Mouse (Mus musculus) spleen, embryonic (tissue): ENCODE measurements around the gene Barhl1.

Source experiments
- CTCF ChIA-PET: fragments of 350-600 bp; sonication (Branson Sonifier 250); formaldehyde crosslinking; loops from one replicate; lab custom pipeline; 2022; lab: Charles Lee

The Barhl1 gene

GRCm38 (mm10) chr2:28916513-28916865, at the start of gene Barhl1:
Gene Barhl1 (minus strand): TSS chr2:28916668.
- CTCF ChIA-PET: no interaction called here

DNA sequence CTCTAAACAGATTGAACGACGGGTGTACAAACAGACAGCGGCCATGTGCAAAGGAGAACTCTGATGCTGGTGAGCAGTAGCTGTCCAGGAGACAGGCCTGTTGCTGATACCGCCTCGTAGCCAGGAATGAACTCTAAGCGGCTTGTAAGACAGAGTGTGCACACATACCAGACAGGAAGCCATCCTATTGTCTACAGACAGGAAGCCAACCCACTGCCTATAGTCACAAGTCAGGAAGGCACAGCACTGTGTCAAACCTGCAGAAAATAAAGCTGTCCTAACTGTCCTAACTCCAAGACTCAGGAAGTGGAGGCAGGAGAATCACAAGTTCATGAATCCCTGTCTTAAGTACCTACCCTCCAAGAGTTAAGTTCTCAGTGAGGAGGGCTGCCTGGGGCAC, 47.1 kb upstream of the Barhl1 start:
- CTCF ChIA-PET: no interaction called here

- CTCF ChIA-PET: no interaction called here
Observed at GRCm38 (mm10) chr2:28961636-28962035, 45.2 kb upstream of the Barhl1 start.

DNA sequence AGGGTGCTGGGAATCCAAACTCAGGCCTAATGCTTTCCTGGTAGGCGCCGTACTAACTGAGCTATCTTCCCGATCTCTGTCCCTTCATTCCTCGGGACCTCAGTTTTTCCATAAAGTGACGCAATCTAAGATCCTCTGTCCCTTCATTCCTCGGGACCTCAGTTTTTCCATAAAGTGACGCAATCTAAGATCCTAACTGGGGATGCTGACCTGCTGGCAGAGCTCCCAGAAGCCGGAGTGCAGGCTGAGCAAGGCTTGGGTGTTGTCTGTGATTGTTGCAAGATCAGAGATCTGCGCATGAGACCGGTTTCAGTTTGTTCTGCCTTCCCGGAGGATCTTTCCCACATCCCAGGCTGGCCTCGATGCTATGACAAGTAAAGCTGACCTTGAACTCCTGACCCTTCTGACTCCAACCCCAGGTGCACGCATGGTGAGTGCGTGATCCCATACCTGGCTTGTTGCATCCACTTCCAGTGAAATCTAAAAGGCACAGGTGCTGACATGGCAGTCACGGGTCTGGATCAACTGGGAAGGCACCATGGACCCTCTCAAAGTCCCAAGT, 44.6 kb upstream of the Barhl1 start:
- CTCF ChIA-PET: no interaction called here

DNA sequence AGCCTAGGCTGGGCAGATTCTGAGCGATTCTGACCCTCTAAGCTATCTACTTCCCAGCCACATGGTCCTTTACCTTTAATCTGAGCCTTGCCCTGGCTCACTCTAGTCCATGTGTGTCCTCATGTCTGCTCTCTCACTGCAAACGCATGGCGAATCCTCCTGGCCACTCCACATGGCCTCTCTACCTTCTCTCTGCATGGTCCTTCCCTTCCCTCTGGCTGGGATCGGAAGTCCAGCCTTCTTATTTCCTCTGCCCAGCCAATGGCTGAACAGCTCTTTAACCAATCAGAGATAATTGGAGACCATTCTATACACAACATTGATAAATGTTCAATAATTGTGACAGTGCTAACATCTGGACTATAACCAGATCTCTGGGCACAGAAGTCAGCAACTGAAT, 40.4 kb upstream of the Barhl1 start:
- CTCF ChIA-PET: no interaction called here

DNA sequence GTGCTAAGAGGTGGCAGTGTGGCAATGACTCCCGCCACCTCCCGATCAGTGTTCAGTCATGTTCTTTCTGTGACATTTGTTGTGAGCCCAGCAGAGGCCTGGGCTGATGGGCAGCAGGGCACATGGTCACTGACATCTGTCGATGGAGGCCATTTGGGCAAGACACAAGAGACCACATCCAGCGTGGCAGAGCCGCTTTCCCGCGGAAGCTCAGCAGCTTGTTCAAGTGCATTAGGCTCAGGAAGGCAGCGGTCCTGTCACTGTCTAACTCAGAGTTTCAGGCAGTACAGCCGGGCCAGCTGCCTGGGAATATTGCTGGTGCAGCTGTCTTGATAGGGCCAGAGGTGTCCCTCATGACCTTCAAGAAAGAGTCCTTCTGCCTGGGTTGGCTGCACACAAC, 38.1 kb upstream of the Barhl1 start:
- CTCF ChIA-PET: no interaction called here

DNA sequence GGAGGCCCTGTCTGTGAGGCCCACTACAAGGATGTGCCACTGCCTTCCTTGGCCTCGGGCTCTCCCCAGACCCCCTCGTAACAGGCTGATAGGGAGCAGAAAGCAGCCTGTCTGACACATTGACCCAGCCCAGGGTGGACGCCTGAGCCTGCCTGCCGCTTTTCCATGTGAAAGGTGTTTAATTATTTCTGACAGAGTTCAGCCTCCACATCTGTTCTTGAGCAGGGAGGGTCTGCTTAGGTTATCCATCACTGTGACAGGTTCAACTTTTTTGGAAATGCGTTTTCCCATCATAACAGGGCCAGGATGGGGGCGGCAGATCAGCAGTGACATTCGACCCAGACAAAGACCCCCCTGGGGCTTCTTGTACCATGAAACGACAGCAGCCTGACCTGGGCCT, 36.5 kb upstream of the Barhl1 start:
- CTCF ChIA-PET: no interaction called here

DNA sequence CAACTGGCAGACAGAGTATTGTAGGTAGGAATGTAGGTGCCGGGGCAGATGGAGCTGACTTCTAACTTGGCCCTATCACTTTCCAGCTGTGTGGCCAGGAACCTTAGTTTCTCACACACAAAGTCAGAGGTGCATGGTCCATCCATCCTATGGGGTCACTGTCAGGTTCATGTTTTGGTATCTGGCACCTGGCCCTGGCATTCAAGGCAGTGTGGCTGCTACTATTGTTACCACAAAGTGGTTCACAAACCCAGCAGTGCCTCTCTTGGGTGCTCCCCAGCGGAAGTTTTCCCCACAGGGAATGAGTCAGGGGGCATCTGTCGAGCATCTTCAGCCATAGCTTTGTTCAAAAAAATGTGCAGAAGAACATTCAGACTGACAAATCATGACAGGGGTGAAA, 29.8 kb upstream of the Barhl1 start:
- CTCF ChIA-PET: no interaction called here

GRCm38 (mm10) chr2:28945388-28945787, 28.9 kb upstream of the Barhl1 start:
- CTCF ChIA-PET: no interaction called here

- CTCF ChIA-PET: interaction anchor here (0.6 kb wide), 1 partner anchor 38 kb away, joined by 13 read pairs; no protein-coding TSS in a partner anchor
Observed at GRCm38 (mm10) chr2:28943666-28944516, 27.4 kb upstream of the Barhl1 start.

DNA sequence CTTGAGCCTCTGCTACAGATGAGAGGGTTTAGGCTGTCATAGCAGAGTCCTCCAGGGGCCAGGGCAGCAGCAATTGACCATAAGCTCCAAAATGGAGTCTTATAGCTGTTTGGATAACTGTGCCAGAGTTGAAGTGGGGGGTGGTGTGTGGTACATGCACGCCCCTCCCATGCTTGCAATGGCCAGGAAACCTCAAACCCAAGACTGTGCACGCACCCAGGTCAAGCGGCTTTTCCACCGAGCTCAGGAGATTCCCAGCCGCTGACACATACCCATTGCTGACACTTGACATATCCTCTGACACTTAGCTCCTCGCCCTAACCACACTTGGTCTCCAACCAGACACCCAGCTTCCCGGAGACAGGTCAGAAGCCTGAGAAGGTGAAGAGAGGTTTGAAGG, 22.5 kb upstream of the Barhl1 start:
- CTCF ChIA-PET: interaction anchor here (0.7 kb wide), 1 partner anchor 32 kb away, joined by 3 read pairs; no protein-coding TSS in a partner anchor

DNA sequence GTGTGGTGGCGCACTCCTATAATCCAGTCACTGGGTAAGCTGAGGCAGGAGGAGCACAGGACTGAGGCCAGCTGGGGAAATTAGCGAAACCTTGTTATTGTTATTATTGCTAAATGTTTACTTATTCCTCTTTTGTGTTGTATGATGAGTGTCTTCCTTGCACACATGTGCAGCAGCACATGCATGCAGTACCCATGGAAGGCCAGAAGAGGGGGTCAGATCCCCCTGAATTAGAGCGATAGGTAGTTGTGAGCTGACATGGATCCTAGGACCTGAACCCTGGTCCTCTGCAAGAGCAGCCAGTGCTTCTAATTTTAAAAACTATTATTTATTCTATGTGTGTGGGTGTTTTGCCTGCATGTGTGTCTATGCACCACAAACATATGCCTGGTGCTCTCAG, 14.1 kb upstream of the Barhl1 start:
- CTCF ChIA-PET: no interaction called here

- CTCF ChIA-PET: interaction anchor here (0.6 kb wide), 1 partner anchor 1112 kb away, joined by 7 read pairs; no protein-coding TSS in a partner anchor
Observed at GRCm38 (mm10) chr2:28923912-28924311, 7.4 kb upstream of the Barhl1 start.

DNA sequence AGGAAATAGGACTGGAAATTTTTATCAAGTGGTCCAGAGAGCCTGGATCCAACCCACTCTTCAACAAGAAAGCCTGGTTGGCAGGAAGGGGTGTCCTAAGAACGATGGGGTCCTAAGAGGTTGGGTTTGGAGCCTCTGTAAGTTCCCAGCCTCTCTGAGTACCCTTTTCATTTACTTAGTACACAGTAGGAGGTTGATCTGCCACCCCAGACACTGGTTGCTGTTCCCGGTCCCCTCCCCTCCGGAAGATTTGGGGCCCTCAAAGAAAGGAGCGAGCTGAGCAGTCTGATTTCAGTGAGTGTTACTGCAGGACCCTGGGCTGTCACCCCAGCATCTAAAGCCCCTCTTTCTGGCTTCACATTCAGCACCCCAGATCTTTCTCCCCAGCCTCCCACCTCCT, 2.5 kb upstream of the Barhl1 start:
- CTCF ChIA-PET: no interaction called here

GRCm38 (mm10) chr2:28917518-28918361, 1.3 kb upstream of the Barhl1 start:
- CTCF ChIA-PET: interaction anchor here (0.6 to 0.7 kb wide), 2 partner anchors 15 to 87 kb away, joined by 3 to 5 read pairs; no protein-coding TSS in a partner anchor

GRCm38 (mm10) chr2:28917156-28917517, 669 bp upstream of the Barhl1 start:
- CTCF ChIA-PET: interaction anchor here (0.6 kb wide), 1 partner anchor 87 kb away, joined by 5 read pairs; no protein-coding TSS in a partner anchor

DNA sequence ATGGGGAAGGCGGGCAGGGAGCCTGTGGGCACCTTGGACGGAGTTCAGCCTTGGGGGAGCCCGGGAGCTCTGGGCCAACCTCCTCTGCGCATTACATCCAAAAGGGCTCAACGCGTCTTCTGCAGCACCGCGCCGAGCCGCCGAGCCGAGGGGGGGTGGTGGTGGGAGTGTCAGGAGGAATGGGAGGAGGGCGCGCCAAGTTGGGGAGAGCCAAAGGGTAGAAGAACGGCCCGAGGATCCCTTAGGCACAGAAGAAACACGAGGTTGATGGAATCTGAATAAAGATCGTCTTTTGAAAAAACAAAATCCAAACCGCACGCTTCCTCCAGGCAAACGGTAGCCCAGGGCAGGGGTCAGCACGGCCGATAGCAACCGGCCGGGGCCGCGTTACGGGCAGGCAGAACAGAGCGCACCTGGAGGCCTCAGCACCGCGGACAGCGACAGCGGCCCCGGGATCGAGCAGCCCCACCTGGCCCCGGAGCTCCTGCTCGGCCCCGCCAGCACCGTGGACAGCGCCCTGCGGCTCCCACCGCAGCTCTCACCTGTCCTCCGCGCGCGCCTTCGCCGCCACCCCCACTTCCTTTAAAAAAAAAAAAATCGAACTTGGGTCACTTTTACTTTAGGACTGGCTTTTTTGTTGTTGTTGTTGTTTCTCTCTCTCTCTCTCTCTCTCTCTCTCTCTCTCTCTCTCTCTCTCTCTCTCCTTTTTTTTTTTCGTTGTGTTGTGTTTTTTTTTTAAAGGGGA, 528 bp downstream of the Barhl1 start:
- CTCF ChIA-PET: interaction anchor here (0.7 kb wide), 1 partner anchor 47 kb away, joined by 4 read pairs; no protein-coding TSS in a partner anchor

GRCm38 (mm10) chr2:28915104-28915738, 1.2 kb downstream of the Barhl1 start:
- CTCF ChIA-PET: interaction anchor here (0.7 kb wide), 1 partner anchor 46 kb away, joined by 4 read pairs; no protein-coding TSS in a partner anchor

- CTCF ChIA-PET: no interaction called here
Observed at GRCm38 (mm10) chr2:28914121-28914520, 2.3 kb downstream of the Barhl1 start.

GRCm38 (mm10) chr2:28912961-28913360, 3.5 kb downstream of the Barhl1 start:
- CTCF ChIA-PET: interaction anchor here (0.6 kb wide), 1 partner anchor 106 kb away, joined by 3 read pairs; no protein-coding TSS in a partner anchor
